In genomic region chr10:75694567-75694966, GRCm38 (mm10) we compare ENCODE assay signal across 12 mouse cellular contexts.
"Had no signal": no experiment of that assay in that cellular context is flagged by ENCODE, and none has a peak within 500 bp of the region (broad histone marks: within the 10 kb centered on the region; RNA-seq: fewer than 3 reads in every experiment).

No protein-coding gene starts in this region.

- H3K27ac ChIP-seq: limb, embryonic 15.5 days; neural tube, embryonic 13.5 days had no signal

- H3K4me2 ChIP-seq: limb, embryonic 15.5 days; neural tube, embryonic 13.5 days had no signal

- DNase-seq: kidney, adult 2 months; kidney, postnatal 14 days; lung, adult 18-20 months; midbrain, embryonic 14.5 days; retina, postnatal 1 day; right cerebral cortex, postnatal 4 days; spleen, adult 18-20 months; thymus, adult 18-20 months; thymus, postnatal 14 days had no signal

- H3K27me3 ChIP-seq: limb, embryonic 15.5 days; neural tube, embryonic 13.5 days had no signal

- H3K9ac ChIP-seq: limb, embryonic 15.5 days; neural tube, embryonic 13.5 days had no signal

- H3K4me3 ChIP-seq: limb, embryonic 15.5 days; neural tube, embryonic 13.5 days had no signal

- H3K9me3 ChIP-seq: limb, embryonic 15.5 days; neural tube, embryonic 13.5 days had no signal

- H3K4me1 ChIP-seq: limb, embryonic 15.5 days; neural tube, embryonic 13.5 days had no signal

- ATAC-seq: intestine, embryonic 16.5 days had no signal
